Mouse (Mus musculus) left cerebral cortex, postnatal 10 days (tissue): ENCODE results near the gene Misp. TPM values are rescaled to one million over a fixed set of nuclear protein-coding genes. Genes with fewer than 3 reads are reported as not detected.

Source experiments
- DNase-seq, 2 experiments: peaks; one replicate each; pipeline ENCODE4 v3.0.0; 2021 to 2022; ENCODE audit warnings: low spot score in 2 of 2, mixed read lengths in 1 of 2; ENCODE audit errors: extremely low spot score in 1 of 2
- intact Hi-C: fragments of 180-260 bp; cut with DNase I; formaldehyde crosslinking; loops from one replicate; pipeline ENCODE4 v1.15.1; 2025
- total RNA-seq, 2 experiments: library from RNA; stranded (reverse); gene quantifications; 2 replicates each; pipeline ENCODE4 v1.2.3; 2021

Gene Misp
- total RNA-seq, 2 experiments from 2014 or later: 0.30 to 0.51 TPM

GRCm38 (mm10) chr10:79793051-79793737 lies 27.6 kb upstream of the Misp start, which contains the start of gene Palm:
TSS of gene Palm (plus strand) at chr10:79793572.
- peak; percentile 48 to 87 for DNase-seq
- intact Hi-C loops: loop anchor here (2.0 kb wide), 1 partner anchor 20 kb away; no protein-coding TSS in a partner anchor

GRCm38 (mm10) chr10:79793738-79794490 lies 26.9 kb upstream of the Misp start:
- intact Hi-C loops: loop anchor here (2.0 kb wide), 1 partner anchor 19 kb away; no protein-coding TSS in a partner anchor
- DNase-seq: no peak

GRCm38 (mm10) chr10:79794491-79794931 lies 26.3 kb upstream of the Misp start:
- intact Hi-C loops: no loop called here
- peak in 1 of 2 experiments; percentile 87 for DNase-seq

GRCm38 (mm10) chr10:79795905-79796304 lies 24.9 kb upstream of the Misp start:
- intact Hi-C loops: no loop called here
- no peak for DNase-seq

- intact Hi-C loops: no loop called here
- DNase-seq: no peak
These were observed 23.5 kb upstream of the Misp start for GRCm38 (mm10) chr10:79797326-79797725.

- intact Hi-C loops: no loop called here
- DNase-seq: no peak
These were observed 22.4 kb upstream of the Misp start for GRCm38 (mm10) chr10:79798289-79798928.

- intact Hi-C loops: no loop called here
- DNase-seq: no peak
These were observed 20.3 kb upstream of the Misp start for GRCm38 (mm10) chr10:79800508-79800907.

GRCm38 (mm10) chr10:79801837-79802236 lies 19.0 kb upstream of the Misp start:
- no peak for DNase-seq
- intact Hi-C loops: no loop called here

GRCm38 (mm10) chr10:79802331-79802971 lies 18.3 kb upstream of the Misp start:
- intact Hi-C loops: no loop called here
- DNase-seq: peak in 1 of 2 experiments; percentile 62

GRCm38 (mm10) chr10:79803716-79804323 lies 17.0 kb upstream of the Misp start:
- peak; percentile 88 to 94 for DNase-seq
- intact Hi-C loops: no loop called here

GRCm38 (mm10) chr10:79805636-79806035 lies 15.2 kb upstream of the Misp start:
- peak in 1 of 2 experiments; percentile 85 for DNase-seq
- intact Hi-C loops: no loop called here

GRCm38 (mm10) chr10:79806331-79806730 lies 14.5 kb upstream of the Misp start:
- intact Hi-C loops: no loop called here
- DNase-seq: no peak

GRCm38 (mm10) chr10:79806972-79807371 lies 13.8 kb upstream of the Misp start:
- no peak for DNase-seq
- intact Hi-C loops: no loop called here

GRCm38 (mm10) chr10:79807826-79808225 lies 13.0 kb upstream of the Misp start:
- intact Hi-C loops: no loop called here
- peak in 1 of 2 experiments; percentile 68 for DNase-seq

GRCm38 (mm10) chr10:79808728-79809127 lies 12.1 kb upstream of the Misp start:
- intact Hi-C loops: no loop called here
- DNase-seq: peak in 1 of 2 experiments; percentile 60

GRCm38 (mm10) chr10:79811736-79812637 lies 8.8 kb upstream of the Misp start:
- intact Hi-C loops: loop anchor here (2.0 kb wide), 2 partner anchors 19 to 43 kb away; partner anchors contain the start of gene Palm

GRCm38 (mm10) chr10:79814271-79814842 lies 6.4 kb upstream of the Misp start:
- intact Hi-C loops: no loop called here

More at GRCm38 (mm10) chr10:79811736-79812637, 8.8 kb upstream of the Misp start:
- DNase-seq: peak; percentile 79 to 84

More at GRCm38 (mm10) chr10:79814271-79814842, 6.4 kb upstream of the Misp start:
- no peak for DNase-seq
